Mouse (Mus musculus): ENCODE measurements around the gene Nck1.

GRCm38 (mm10) chr9:100525225-100525624 is 20.7 kb downstream of the Nck1 start:
- TF ChIP-seq GATA1 (IDR thresholded peaks at IDR 0.05; ENCODE audit: borderline replicate concordance, low read length), result no peak
- TF ChIP-seq FLI1 (IDR thresholded peaks at IDR 0.05; ENCODE audit: low read length), result no peak
